Comparison of ENCODE assay signal across 8 mouse cellular contexts in the genomic region with DNA sequence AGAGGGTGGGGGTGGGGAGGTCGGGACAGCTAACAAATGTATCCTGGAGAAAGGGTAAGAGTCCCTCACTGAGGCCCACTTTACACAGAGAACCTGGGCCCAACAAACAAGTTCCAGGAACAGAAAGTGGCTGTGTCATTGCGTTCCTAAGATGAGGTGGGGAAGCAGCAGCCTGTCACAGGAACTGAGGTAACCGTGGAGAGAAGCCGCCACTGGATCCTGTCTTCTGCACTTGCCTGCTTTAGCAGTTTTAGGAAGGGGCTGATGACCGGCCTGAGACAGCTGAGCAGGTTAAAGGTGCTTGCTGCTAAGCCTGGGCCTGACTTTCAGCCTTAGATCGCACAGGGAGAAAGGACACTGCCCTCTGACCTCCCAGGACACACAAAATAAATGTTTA. TPM values are rescaled to one million over a fixed set of nuclear protein-coding genes. Genes with fewer than 3 reads are reported as not detected.
DNase-seq lines count a peak whose midpoint lies in the region; ATAC-seq lines count a peak whose summit lies in the region.

No protein-coding gene starts in this region.

- H3K4me1 ChIP-seq in heart, embryonic 10.5 days = peaks cover 89% of the 10 kb centered on the region
- peaks cover 62% of the 10 kb centered on the region for H3K4me1 ChIP-seq in embryonic facial prominence, embryonic 13.5 days
- H3K4me1 ChIP-seq in hindbrain, embryonic 16.5 days (ENCODE audit: control insufficient read depth, insufficient read depth, low read depth, low read length) = peaks cover 47% of the 10 kb centered on the region
- peaks cover 77% of the 10 kb centered on the region for H3K4me1 ChIP-seq in lung, embryonic 15.5 days

- H3K4me2 ChIP-seq in embryonic facial prominence, embryonic 13.5 days = no peak overlapping the region
- H3K4me2 ChIP-seq in hindbrain, embryonic 16.5 days (ENCODE audit: low read length) = no peak overlapping the region
- peak overlapping the region; percentile 24; the same call in 1 of the 2 replicates for H3K4me2 ChIP-seq in lung, embryonic 15.5 days

- H3K36me3 ChIP-seq in heart, embryonic 10.5 days = no peaks in the 10 kb centered on the region
- H3K36me3 ChIP-seq in embryonic facial prominence, embryonic 13.5 days = no peaks in the 10 kb centered on the region
- no peaks in the 10 kb centered on the region for H3K36me3 ChIP-seq in hindbrain, embryonic 16.5 days (ENCODE audit: control insufficient read depth, insufficient read depth, low read length)
- no peaks in the 10 kb centered on the region for H3K36me3 ChIP-seq in lung, embryonic 15.5 days
- no peaks in the 10 kb centered on the region for H3K36me3 ChIP-seq in splenic B cell, adult 2 months (ENCODE audit: control insufficient read depth, insufficient read depth, low read length, poor library complexity, severe bottlenecking)

- H3K27ac ChIP-seq in heart, embryonic 10.5 days = peak overlapping the region; percentile 92
- peak overlapping the region; percentile 87 for H3K27ac ChIP-seq in embryonic facial prominence, embryonic 13.5 days
- peak overlapping the region; percentile 78 for H3K27ac ChIP-seq in hindbrain, embryonic 16.5 days (ENCODE audit: low read depth, low read length)
- H3K27ac ChIP-seq in lung, embryonic 15.5 days = peak overlapping the region; percentile 99

- no peak for ATAC-seq in embryonic facial prominence, embryonic 13.5 days (ENCODE audit: insufficient number of reproducible peaks, insufficient read depth, low FRiP score, low TSS enrichment, low read depth)
- ATAC-seq in hindbrain, embryonic 16.5 days = no peak
- no peak for ATAC-seq in lung, embryonic 15.5 days (ENCODE audit: borderline replicate concordance, extremely low read depth, low FRiP score, low TSS enrichment)

- H3K9me3 ChIP-seq in heart, embryonic 10.5 days = no peaks in the 10 kb centered on the region
- H3K9me3 ChIP-seq in embryonic facial prominence, embryonic 13.5 days = no peaks in the 10 kb centered on the region
- no peaks in the 10 kb centered on the region for H3K9me3 ChIP-seq in hindbrain, embryonic 16.5 days (ENCODE audit: control insufficient read depth, low read length)
- H3K9me3 ChIP-seq in lung, embryonic 15.5 days = no peaks in the 10 kb centered on the region

- 19% methylated on average over 6 of the region's 6 CpGs for WGBS in heart, embryonic 10.5 days
- 37% methylated on average over 6 of the region's 6 CpGs for WGBS in embryonic facial prominence, embryonic 13.5 days
- 17% methylated on average over 6 of the region's 6 CpGs for WGBS in hindbrain, embryonic 16.5 days
- WGBS in lung, embryonic 15.5 days = 25% methylated on average over 6 of the region's 6 CpGs

- no peak overlapping the region for H3K4me3 ChIP-seq in heart, embryonic 10.5 days
- no peak overlapping the region for H3K4me3 ChIP-seq in embryonic facial prominence, embryonic 13.5 days
- H3K4me3 ChIP-seq in hindbrain, embryonic 16.5 days (ENCODE audit: low read length) = no peak overlapping the region
- no peak overlapping the region for H3K4me3 ChIP-seq in lung, embryonic 15.5 days

- DNase-seq in heart, embryonic 10.5 days (ENCODE audit: low spot score) = peak; percentile 78
- DNase-seq in heart, adult 8-10 months (ENCODE audit: low spot score) = no peak
- peak; percentile 39 for DNase-seq in splenic B cell, adult 2 months (ENCODE audit: low read depth, low spot score)
- DNase-seq in cerebellum, adult 18-20 months = no peak
- no peak for DNase-seq in right cerebral cortex, adult 2 months (ENCODE audit: low spot score in 2 of 2)

- 0 out of 2 replicates have a peak overlapping the region, but pooled peaks have one; percentile 32 for H3K9ac ChIP-seq in embryonic facial prominence, embryonic 13.5 days
- peak overlapping the region; percentile 50 for H3K9ac ChIP-seq in hindbrain, embryonic 16.5 days (ENCODE audit: low read depth, low read length)
- 0 out of 2 replicates have a peak overlapping the region, but pooled peaks have one; percentile 13 for H3K9ac ChIP-seq in lung, embryonic 15.5 days

- no peaks in the 10 kb centered on the region for H3K27me3 ChIP-seq in heart, embryonic 10.5 days (ENCODE audit: insufficient read depth, poor library complexity, severe bottlenecking)
- no peaks in the 10 kb centered on the region for H3K27me3 ChIP-seq in embryonic facial prominence, embryonic 13.5 days
- no peaks in the 10 kb centered on the region for H3K27me3 ChIP-seq in hindbrain, embryonic 16.5 days (replicated peaks; ENCODE audit: control insufficient read depth, insufficient read depth, low read length)
- no peaks in the 10 kb centered on the region for H3K27me3 ChIP-seq in lung, embryonic 15.5 days
- no peaks in the 10 kb centered on the region for H3K27me3 ChIP-seq in splenic B cell, adult 2 months (ENCODE audit: control insufficient read depth, insufficient read depth, low read length, poor library complexity, severe bottlenecking)

RNA-seq across cellular contexts. Expression of gene Scyl1, which starts 35.6 kb away (rescaled TPM):
- 74.4 and 75.2 TPM in 2 replicates for polyA plus RNA-seq in heart, embryonic 10.5 days (2016; fragmentation: Nextera tagmentation; extraction: Ambion mirVana)
- 10 to 100 TPM; 63.3 to 70.6 (median 67.2) TPM for total RNA-seq in heart, adult 8-10 months (2022)
- 73.0 and 75.3 TPM in 2 replicates for polyA plus RNA-seq in embryonic facial prominence, embryonic 13.5 days (2015; fragmentation: Nextera tagmentation; extraction: Ambion mirVana)
- 83.2 and 93.9 TPM in 2 replicates for polyA plus RNA-seq in hindbrain, embryonic 16.5 days (2015; fragmentation: Nextera tagmentation; extraction: Ambion mirVana)
- polyA plus RNA-seq in lung, embryonic 15.5 days (2015; fragmentation: Nextera tagmentation; extraction: Ambion mirVana) = 76.1 and 83.6 TPM in 2 replicates

Comparison
In these comparisons a context has a peak if more than half of its experiments do, and no peak if none do; other contexts are left out.
1. DNase-seq: peak in heart, embryonic 10.5 days (single experiment) and splenic B cell, adult 2 months (single experiment); none in heart, adult 8-10 months (single experiment), cerebellum, adult 18-20 months (0 of 2) and right cerebral cortex, adult 2 months (0 of 2).
2. Peak in every context shown above with its lines, with median percentiles within 50 percentile points of each other: H3K27ac ChIP-seq and H3K9ac ChIP-seq.